Mouse (Mus musculus) lung, adult 2 months (tissue): ENCODE measurements around the gene Ttc25. TPM values are rescaled to one million over a fixed set of nuclear protein-coding genes. Genes with fewer than 3 reads are reported as not detected.
A peak's percentile ranks its signal among the peaks of the same experiment; 100 is the strongest.

ENCODE experiments used
- DNase-seq: peaks from one replicate; pipeline ENCODE4 v3.0.0; 2022
- H3K4me1 ChIP-seq: fragments of 200-500 bp; 2 replicates; pipeline ENCODE4 v1.6.1; 2011; ENCODE audit warnings: low read length; ENCODE audit not compliant: control insufficient read depth, insufficient read depth
- H3K4me3 ChIP-seq: fragments of 200-500 bp; replicated peaks from 2 replicates; pipeline ENCODE3; 2011; ENCODE audit warnings: low read depth, mild to moderate bottlenecking, control low read depth, low read length; ENCODE audit errors: extremely low read depth
- CTCF ChIP-seq: fragments of 200-500 bp; IDR thresholded peaks from 2 replicates; pipeline ENCODE4 v1.5.1; 2011; ENCODE audit warnings: mild to moderate bottlenecking, low read length, control low read depth; ENCODE audit not compliant: insufficient read depth
- POLR2A ChIP-seq: fragments of 200-500 bp; IDR thresholded peaks from 2 replicates; pipeline ENCODE4 v1.6.1; 2011; ENCODE audit warnings: low read depth, mild to moderate bottlenecking, control low read depth, low read length, borderline replicate concordance; ENCODE audit errors: extremely low read depth
- WGBS: fragments of 180-500 bp; shearing (Covaris S2); methylation state at CpG from one replicate; pipeline ENCODE4 v1.1.7; 2018; 5-methylcytosine and 5-hydroxymethylcytosine counted together
- polyA plus RNA-seq: library from polyadenylated mRNA; depleted of rRNA; stranded (reverse); fragments of >200 nt; gene quantifications from 2 replicates; pipeline ENCODE4 v1.2.3, GENCODE M21; 2012

The Ttc25 gene
- polyA plus RNA-seq, 1 experiment, result 3.4 TPM

- 91% methylated on average over 9 of the region's 9 CpGs for WGBS
These were observed 30.3 kb upstream of the Ttc25 start for GRCm38 (mm10) chr11:100515061-100515460.

DNA sequence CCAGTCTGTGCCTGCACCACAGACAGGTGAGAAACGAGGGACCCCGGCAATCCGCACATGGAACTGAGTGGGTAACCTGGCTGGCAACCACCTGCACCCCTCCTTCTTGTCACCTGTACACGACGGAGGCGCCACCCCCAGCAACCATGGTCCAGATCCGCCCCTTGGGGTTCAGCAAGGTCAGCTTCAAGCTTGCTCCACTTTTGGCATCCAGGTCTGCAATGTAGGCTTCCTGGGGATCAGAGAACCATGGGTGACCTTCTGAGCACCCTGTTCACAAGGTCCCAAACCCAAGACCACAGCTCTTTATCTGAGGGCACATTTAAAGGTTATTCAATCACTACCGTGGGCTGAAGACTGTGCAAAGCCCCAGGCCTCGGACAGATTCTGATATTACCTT lies 29.6 kb upstream of the Ttc25 start:
- DNase-seq, result no peak
- no peak for TF ChIP-seq POLR2A
- no peak for TF ChIP-seq CTCF
- 87% methylated on average over 9 of the region's 9 CpGs for WGBS
- H3K4me3 ChIP-seq, result no peak overlapping the region
- no peaks in the 10 kb centered on the region for H3K4me1 ChIP-seq

More at GRCm38 (mm10) chr11:100515061-100515460, 30.3 kb upstream of the Ttc25 start:
- TF ChIP-seq POLR2A, result no peak
- no peak for TF ChIP-seq CTCF
- no peak for DNase-seq
- no peak overlapping the region for H3K4me3 ChIP-seq
- H3K4me1 ChIP-seq, result no peaks in the 10 kb centered on the region

GRCm38 (mm10) chr11:100516291-100516690 lies 29.1 kb upstream of the Ttc25 start:
- 81% methylated on average over 9 of the region's 9 CpGs for WGBS
- Histone ChIP-seq H3K4me1 (no peaks in the 10 kb centered on the region), H3K4me3 (no peak overlapping the region)
- no peak for TF ChIP-seq POLR2A
- TF ChIP-seq CTCF, result no peak
- no peak for DNase-seq

- no peak for TF ChIP-seq CTCF
- no peak for TF ChIP-seq POLR2A
- H3K4me1 ChIP-seq, result no peaks in the 10 kb centered on the region
- DNase-seq, result no peak
- 70% methylated on average over 5 of the region's 5 CpGs for WGBS
- H3K4me3 ChIP-seq, result no peak overlapping the region
These were observed 27.2 kb upstream of the Ttc25 start for GRCm38 (mm10) chr11:100518188-100518591.

GRCm38 (mm10) chr11:100519188-100519587 lies 26.2 kb upstream of the Ttc25 start:
- H3K4me1 ChIP-seq, result no peaks in the 10 kb centered on the region
- no peak for DNase-seq
- H3K4me3 ChIP-seq, result no peak overlapping the region
- no peak for TF ChIP-seq POLR2A
- WGBS, result 72% methylated on average over 7 of the region's 7 CpGs

DNA sequence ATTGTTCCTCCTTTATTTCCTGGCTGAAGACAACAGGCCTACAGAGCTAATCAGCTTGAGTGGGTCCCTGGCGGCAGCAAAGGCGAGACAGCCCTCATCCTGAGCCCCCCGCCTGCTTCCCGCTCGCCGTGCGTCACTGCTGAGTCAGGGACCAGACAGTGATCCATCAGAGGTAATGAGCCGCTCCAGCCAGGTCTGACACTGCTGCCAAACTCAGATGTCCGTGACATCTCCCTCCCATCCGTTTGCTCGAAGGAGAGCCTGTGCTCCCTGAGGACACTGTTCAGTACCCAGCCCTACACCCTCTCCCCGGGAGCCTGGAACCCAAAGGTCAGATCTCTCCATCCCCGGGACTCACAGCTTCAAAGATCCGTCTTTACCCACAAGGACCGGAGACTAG lies 24.6 kb upstream of the Ttc25 start:
- TF ChIP-seq CTCF, result no peak
- TF ChIP-seq POLR2A, result no peak
- H3K4me3 ChIP-seq, result no peak overlapping the region
- 0 out of 2 replicates have a peak, but pooled peaks cover 2% of the 10 kb centered on the region for H3K4me1 ChIP-seq
- DNase-seq, result no peak
- 79% methylated on average over 15 of the region's 15 CpGs for WGBS

GRCm38 (mm10) chr11:100524358-100524757 lies 21.0 kb upstream of the Ttc25 start:
- 69% methylated on average over 5 of the region's 5 CpGs for WGBS
- H3K4me1 ChIP-seq, result peaks cover 7% of the 10 kb centered on the region
- TF ChIP-seq CTCF, result no peak
- TF ChIP-seq POLR2A, result no peak
- no peak overlapping the region for H3K4me3 ChIP-seq
- no peak for DNase-seq

- no peak for TF ChIP-seq POLR2A
- TF ChIP-seq CTCF, result no peak
- H3K4me1 ChIP-seq, result peaks cover 7% of the 10 kb centered on the region
- 34% methylated on average over 11 of the region's 11 CpGs for WGBS
- H3K4me3 ChIP-seq, result no peak overlapping the region
- DNase-seq, result peak; percentile 53
These were observed 20.3 kb upstream of the Ttc25 start for GRCm38 (mm10) chr11:100524987-100525630.

DNA sequence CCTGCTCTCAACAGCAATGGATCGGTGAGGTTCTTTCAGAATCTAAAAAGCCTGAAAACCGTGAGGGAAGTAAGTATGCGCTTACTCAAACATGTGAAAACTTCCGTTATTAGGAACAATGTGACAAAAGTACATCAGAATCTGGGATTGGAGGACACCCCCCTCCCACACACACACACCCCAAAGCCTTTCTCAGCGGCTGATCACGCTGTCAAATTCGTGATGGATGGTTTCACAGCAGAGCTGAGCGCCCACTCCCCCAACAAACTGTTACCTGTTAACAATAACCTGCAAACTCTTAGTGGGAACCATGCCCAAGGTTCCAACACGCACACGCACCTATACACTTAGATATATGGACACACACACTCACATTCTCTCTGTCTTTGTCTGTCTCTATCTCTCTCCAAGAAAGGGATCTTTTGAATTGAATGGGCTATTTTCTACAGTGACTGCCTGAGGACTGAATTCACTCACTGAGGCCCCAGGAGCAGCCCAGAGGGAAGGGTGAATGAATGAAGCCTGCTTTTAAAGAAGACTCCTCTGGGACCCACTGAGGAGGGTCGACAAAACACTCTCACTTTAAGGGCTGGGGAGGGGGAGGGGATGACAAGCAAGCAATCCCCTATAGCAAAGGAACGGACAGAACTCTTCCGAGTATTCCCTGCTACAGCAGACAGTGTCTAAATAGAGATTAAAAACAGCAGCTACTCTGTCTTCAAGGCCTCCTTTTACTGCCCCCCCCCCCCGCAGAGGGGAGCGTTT lies 19.2 kb upstream of the Ttc25 start:
- DNase-seq, result no peak
- 45% methylated on average over 15 of the region's 15 CpGs for WGBS
- peaks cover 7% of the 10 kb centered on the region for H3K4me1 ChIP-seq
- TF ChIP-seq POLR2A (no peak), CTCF (no peak)
- peak overlapping the region; percentile 26 for H3K4me3 ChIP-seq

DNA sequence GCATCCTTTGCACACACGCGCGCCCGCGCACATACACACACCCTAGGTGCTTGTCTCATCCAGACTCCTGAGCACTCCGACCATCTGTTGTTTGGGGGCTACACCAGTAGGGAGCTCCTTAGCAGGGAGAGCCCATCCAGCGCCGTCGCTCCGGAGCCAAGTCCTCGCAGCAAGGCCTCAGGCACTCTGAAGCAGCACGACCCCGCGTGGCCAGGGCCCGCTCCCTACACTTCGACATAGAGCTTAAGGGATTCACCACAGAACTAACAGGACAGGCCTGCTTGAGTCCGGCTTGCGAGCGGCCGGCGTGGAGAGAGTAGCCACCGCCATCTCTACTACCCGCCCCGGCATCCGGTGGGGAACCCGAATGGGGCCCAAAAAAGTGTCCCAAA lies 18.3 kb upstream of the Ttc25 start:
- peaks cover 7% of the 10 kb centered on the region for H3K4me1 ChIP-seq
- peak overlapping the region; percentile 90 for H3K4me3 ChIP-seq
- no peak for TF ChIP-seq CTCF
- 0 out of 2 replicates have a peak, but pooled peaks have one; percentile 7 for TF ChIP-seq POLR2A
- peak; percentile 63 for DNase-seq
- under 1% methylated on average over 26 of the region's 26 CpGs for WGBS
